In the genomic region with DNA sequence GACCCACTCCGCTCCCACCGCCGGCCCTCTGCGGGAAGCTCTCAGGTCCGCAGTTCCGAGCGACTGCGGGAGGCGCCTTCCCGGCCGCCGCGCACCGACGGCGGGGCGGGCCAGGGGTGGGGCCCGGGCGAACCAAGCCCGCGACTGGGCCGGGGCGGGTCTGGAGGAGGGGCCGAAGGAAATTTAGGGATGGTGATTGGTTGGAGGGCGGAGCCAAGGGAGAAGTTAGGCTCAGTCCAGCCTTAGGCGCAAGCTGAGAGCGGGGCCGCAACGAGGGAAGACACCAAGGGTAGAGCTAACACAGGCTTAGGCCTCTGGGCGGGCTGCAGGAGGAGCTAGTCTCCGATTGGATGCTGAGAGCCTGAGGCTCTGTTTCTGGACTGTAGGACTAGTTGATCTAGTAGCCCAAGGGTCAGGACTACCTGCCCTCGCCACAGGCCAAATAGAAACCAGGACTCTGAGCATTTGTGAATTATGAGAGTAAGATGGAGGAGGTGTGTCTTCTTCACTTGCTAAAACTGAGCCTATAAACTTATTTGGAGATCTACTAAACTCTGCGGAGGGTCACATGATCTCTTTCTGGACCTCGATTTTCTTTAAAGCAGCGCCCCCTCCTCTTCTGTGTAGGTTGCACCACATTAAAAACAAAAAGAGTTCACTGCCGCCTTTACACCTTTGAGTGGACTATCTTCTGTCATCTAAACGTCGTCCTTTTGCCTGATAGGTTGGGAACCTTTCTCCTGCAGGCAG, we compare ENCODE assay signal across 8 mouse cellular contexts. TPM values are rescaled to one million over a fixed set of nuclear protein-coding genes. Genes with fewer than 3 reads are reported as not detected.
A peak's percentile ranks its signal among the peaks of the same experiment; 100 is the strongest.
DNase-seq lines count a peak whose midpoint lies in the region; ATAC-seq and TF ChIP-seq lines count a peak whose summit lies in the region.

A gene (minus strand): TSS at position 89 of the 750 bp plus-strand sequence.

- peak within 1 kb of the TSS; percentile 94 for H3K27ac ChIP-seq in embryonic facial prominence, embryonic 15.5 days (replicated peaks)
- peak within 1 kb of the TSS; percentile 87 for H3K27ac ChIP-seq in limb, embryonic 14.5 days (replicated peaks; ENCODE audit: low read depth, low read length)
- peak within 1 kb of the TSS; percentile 95 for H3K27ac ChIP-seq in midbrain, postnatal 0 days (ENCODE audit: low read depth, low read length)

- TF ChIP-seq CTCF in midbrain, postnatal 0 days (IDR thresholded peaks at IDR 0.05): no peak; the same call in none of the 2 replicates

- peak within 1 kb of the TSS; percentile 95 for H3K4me2 ChIP-seq in embryonic facial prominence, embryonic 15.5 days (replicated peaks)
- H3K4me2 ChIP-seq in limb, embryonic 14.5 days (replicated peaks; ENCODE audit: low read depth, low read length, severe bottlenecking): peak within 1 kb of the TSS; percentile 99
- peak within 1 kb of the TSS; percentile 98 for H3K4me2 ChIP-seq in midbrain, postnatal 0 days (ENCODE audit: low read depth, low read length, poor library complexity, severe bottlenecking)

- H3K36me3 ChIP-seq in embryonic facial prominence, embryonic 15.5 days: no peaks in the 10 kb centered on the region
- H3K36me3 ChIP-seq in limb, embryonic 14.5 days (ENCODE audit: control insufficient read depth, insufficient read depth, low read length): 0 out of 2 replicates have a peak, but pooled peaks cover 3% of the 10 kb centered on the region
- no peaks in the 10 kb centered on the region for H3K36me3 ChIP-seq in midbrain, postnatal 0 days (ENCODE audit: insufficient read depth, low read length)

- H3K4me3 ChIP-seq in embryonic facial prominence, embryonic 15.5 days (replicated peaks): peak within 1 kb of the TSS; percentile 82
- peak within 1 kb of the TSS; percentile 70 for H3K4me3 ChIP-seq in limb, embryonic 14.5 days (replicated peaks; ENCODE audit: low read length)
- peak within 1 kb of the TSS; percentile 80 for H3K4me3 ChIP-seq in midbrain, postnatal 0 days (ENCODE audit: low read depth, low read length)

- peaks cover 47% of the 10 kb centered on the region for H3K4me1 ChIP-seq in embryonic facial prominence, embryonic 15.5 days
- peaks cover 33% of the 10 kb centered on the region for H3K4me1 ChIP-seq in limb, embryonic 14.5 days (ENCODE audit: control insufficient read depth, insufficient read depth, low read length)
- H3K4me1 ChIP-seq in midbrain, postnatal 0 days (ENCODE audit: insufficient read depth, low read length): peaks cover 25% of the 10 kb centered on the region

- ATAC-seq in embryonic facial prominence, embryonic 15.5 days (ENCODE audit: insufficient number of reproducible peaks, low FRiP score, low TSS enrichment, low read depth): peak; percentile 95
- ATAC-seq in limb, embryonic 14.5 days (ENCODE audit: low FRiP score, low read depth): peak; percentile 95
- ATAC-seq in midbrain, postnatal 0 days (ENCODE audit: low FRiP score): peak; percentile 85

- no peaks in the 10 kb centered on the region for H3K9me3 ChIP-seq in embryonic facial prominence, embryonic 15.5 days (replicated peaks)
- no peaks in the 10 kb centered on the region for H3K9me3 ChIP-seq in limb, embryonic 14.5 days (ENCODE audit: control insufficient read depth, low read length)
- H3K9me3 ChIP-seq in midbrain, postnatal 0 days (ENCODE audit: low read length): no peaks in the 10 kb centered on the region

- peak; percentile 87; the same call in 1 of the 2 replicates for TF ChIP-seq POLR2A in limb, embryonic 14.5 days (IDR thresholded peaks at IDR 0.05; ENCODE audit: borderline replicate concordance, extremely low read depth, insufficient read depth, insufficient read length)

- H3K9ac ChIP-seq in embryonic facial prominence, embryonic 15.5 days: peak within 1 kb of the TSS; percentile 94
- peak within 1 kb of the TSS; percentile 89 for H3K9ac ChIP-seq in limb, embryonic 14.5 days (ENCODE audit: low read depth, low read length, severe bottlenecking)
- peak within 1 kb of the TSS; percentile 87 for H3K9ac ChIP-seq in midbrain, postnatal 0 days (replicated peaks; ENCODE audit: low read length, poor library complexity, severe bottlenecking)

- H3K27me3 ChIP-seq in embryonic facial prominence, embryonic 15.5 days: no peaks in the 10 kb centered on the region
- no peaks in the 10 kb centered on the region for H3K27me3 ChIP-seq in limb, embryonic 14.5 days (ENCODE audit: control insufficient read depth, insufficient read depth, low read length)
- H3K27me3 ChIP-seq in midbrain, postnatal 0 days (ENCODE audit: insufficient read depth, low read length): no peaks in the 10 kb centered on the region

- 3% methylated on average over 36 of the region's 38 CpGs for WGBS in embryonic facial prominence, embryonic 15.5 days
- 3% methylated on average over 38 of the region's 38 CpGs for WGBS in limb, embryonic 14.5 days
- WGBS in midbrain, postnatal 0 days: 5% methylated on average over 38 of the region's 38 CpGs

- DNase-seq in 3T3-L1 (ENCODE audit: low read depth, low spot score): peak; percentile 98
- DNase-seq in adrenal gland, postnatal 4 days (ENCODE audit: low spot score in 2 of 2): peak; percentile 85 to 94
- DNase-seq in heart, adult 8-10 months (ENCODE audit: low spot score): peak; percentile 99
- peak; percentile 98 for DNase-seq in kidney, adult 9 months
- peak; percentile 97 for DNase-seq in limb, embryonic 14.5 days (ENCODE audit: low spot score)
- peak; percentile 95 for DNase-seq in midbrain, postnatal 0 days (ENCODE audit: low spot score)
- peak; percentile 99 for DNase-seq in spleen, postnatal 36 days (ENCODE audit: low spot score in 2 of 2)

RNA-seq across cellular contexts. Expression of the gene that starts here (rescaled TPM):
- 100 to 1,000 TPM; 345 to 390 TPM for total RNA-seq in adrenal gland, postnatal 4 days (2021)
- polyA plus RNA-seq in embryonic facial prominence, embryonic 15.5 days (2015; fragmentation: Nextera tagmentation; extraction: Ambion mirVana): 458 and 459 TPM in 2 replicates
- 100 to 1,000 TPM; 227 to 299 (median 259) TPM for total RNA-seq in heart, adult 8-10 months (2022)
- polyA plus RNA-seq in limb, embryonic 14.5 days (2012; rRNA removed): 496 and 627 TPM in 2 replicates
- polyA plus RNA-seq in limb, embryonic 14.5 days (2014; fragmentation: Nextera tagmentation; extraction: Ambion mirVana): 392 and 411 TPM in 2 replicates
- 224 and 241 TPM in 2 replicates for total RNA-seq in midbrain, postnatal 0 days (2014; rRNA removed)
- polyA plus RNA-seq in midbrain, postnatal 0 days (2015; fragmentation: Nextera tagmentation; extraction: Ambion mirVana): 260 and 264 TPM in 2 replicates

Comparison
In these comparisons a context has a peak if more than half of its experiments do, and no peak if none do; other contexts are left out.
1. Peak in every context shown above with its lines: DNase-seq, ATAC-seq, H3K4me3 ChIP-seq and H3K27ac ChIP-seq.